Comparison of ENCODE assay signal across 19 mouse cellular contexts in the genomic region with DNA sequence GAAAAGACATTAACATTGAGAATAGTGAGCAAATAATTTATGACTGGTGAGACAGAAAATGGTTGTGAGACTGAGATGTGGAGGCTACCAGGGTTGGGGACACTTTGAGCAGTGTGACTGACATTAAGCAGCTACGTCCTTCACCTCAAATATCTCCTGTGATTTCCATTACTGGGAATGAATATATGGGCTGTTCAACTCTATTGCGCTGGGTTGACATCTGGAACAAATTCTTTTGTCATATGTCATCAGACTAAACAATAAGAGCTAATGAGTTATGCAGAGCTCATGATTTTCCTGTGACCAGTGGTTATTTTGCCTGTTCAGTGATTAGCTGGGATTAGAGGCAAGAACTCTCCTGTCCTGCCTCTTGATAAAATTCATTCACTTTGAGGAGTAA.
DNase-seq lines count a peak whose midpoint lies in the region; ATAC-seq and TF ChIP-seq lines count a peak whose summit lies in the region.
"Had no signal": no experiment of that assay in that cellular context is flagged by ENCODE, and none has a peak within 500 bp of the region (broad histone marks: within the 10 kb centered on the region; RNA-seq: fewer than 3 reads in every experiment).

No protein-coding gene starts in this region.

- H3K27me3 ChIP-seq in embryonic facial prominence, embryonic 11.5 days (ENCODE audit: control insufficient read depth, insufficient read depth, low read length), result no peaks in the 10 kb centered on the region
- H3K27me3 ChIP-seq in embryonic facial prominence, embryonic 10.5 days (replicated peaks; ENCODE audit: low read depth, poor library complexity, severe bottlenecking), result no peaks in the 10 kb centered on the region
- H3K27me3 ChIP-seq: CH12.LX; forebrain, embryonic 15.5 days; heart, embryonic 15.5 days; hindbrain, embryonic 13.5 days had no signal

- H3K36me3 ChIP-seq in embryonic facial prominence, embryonic 11.5 days (replicated peaks; ENCODE audit: control insufficient read depth, insufficient read depth, low read depth, low read length), result no peaks in the 10 kb centered on the region
- no peaks in the 10 kb centered on the region for H3K36me3 ChIP-seq in embryonic facial prominence, embryonic 10.5 days (replicated peaks)
- H3K36me3 ChIP-seq: forebrain, embryonic 15.5 days; heart, embryonic 15.5 days; hindbrain, embryonic 13.5 days had no signal

- no peak for TF ChIP-seq CTCF in brain, embryonic 14.5 days (IDR thresholded peaks at IDR 0.05; ENCODE audit: borderline replicate concordance, extremely low read depth, insufficient read depth, insufficient read length)

- H3K4me2 ChIP-seq in embryonic facial prominence, embryonic 11.5 days (ENCODE audit: low read depth, low read length), result no peak overlapping the region
- H3K4me2 ChIP-seq: forebrain, embryonic 15.5 days; heart, embryonic 11.5 days; heart, embryonic 15.5 days; hindbrain, embryonic 13.5 days had no signal

- H3K4me1 ChIP-seq in embryonic facial prominence, embryonic 11.5 days (ENCODE audit: control insufficient read depth, insufficient read depth, low read length), result no peaks in the 10 kb centered on the region
- peaks cover 4% of the 10 kb centered on the region for H3K4me1 ChIP-seq in embryonic facial prominence, embryonic 10.5 days
- H3K4me1 ChIP-seq: forebrain, embryonic 15.5 days; heart, embryonic 15.5 days; hindbrain, embryonic 13.5 days had no signal

- TF ChIP-seq POLR2A in brain, embryonic 14.5 days (IDR thresholded peaks at IDR 0.05; ENCODE audit: borderline replicate concordance, extremely low read depth, insufficient read depth, insufficient read length, poor library complexity, severe bottlenecking), result no peak

- ATAC-seq in embryonic facial prominence, embryonic 11.5 days (replicated peaks; ENCODE audit: insufficient number of reproducible peaks, low FRiP score, low TSS enrichment, low read depth), result no peak
- ATAC-seq: forebrain, embryonic 15.5 days; hindbrain, postnatal 0 days had no signal

- H3K4me3 ChIP-seq in embryonic facial prominence, embryonic 11.5 days (ENCODE audit: low read depth, low read length), result no peak overlapping the region
- no peak overlapping the region for H3K4me3 ChIP-seq in embryonic facial prominence, embryonic 10.5 days
- H3K4me3 ChIP-seq: forebrain, embryonic 15.5 days; heart, adult 2 months; heart, embryonic 15.5 days; hindbrain, embryonic 13.5 days had no signal

- no peak overlapping the region for H3K27ac ChIP-seq in embryonic facial prominence, embryonic 11.5 days (replicated peaks; ENCODE audit: low read depth, low read length)
- no peak overlapping the region for H3K27ac ChIP-seq in embryonic facial prominence, embryonic 10.5 days (replicated peaks)
- H3K27ac ChIP-seq: forebrain, embryonic 15.5 days; heart, adult 2 months; heart, embryonic 15.5 days; hindbrain, embryonic 13.5 days; hindbrain, postnatal 0 days had no signal

- H3K9ac ChIP-seq in embryonic facial prominence, embryonic 11.5 days (replicated peaks; ENCODE audit: low read length), result no peak overlapping the region
- H3K9ac ChIP-seq: forebrain, embryonic 15.5 days; heart, embryonic 15.5 days; hindbrain, embryonic 13.5 days had no signal

- H3K9me3 ChIP-seq in embryonic facial prominence, embryonic 11.5 days (replicated peaks; ENCODE audit: control insufficient read depth, low read length), result no peaks in the 10 kb centered on the region
- no peaks in the 10 kb centered on the region for H3K9me3 ChIP-seq in embryonic facial prominence, embryonic 10.5 days
- H3K9me3 ChIP-seq: forebrain, embryonic 15.5 days; heart, embryonic 15.5 days; hindbrain, embryonic 13.5 days had no signal

- 32% methylated on average over 2 of the region's 2 CpGs for WGBS in embryonic facial prominence, embryonic 11.5 days
- 49% methylated on average over 2 of the region's 2 CpGs for WGBS in embryonic facial prominence, embryonic 10.5 days

- DNase-seq in embryonic facial prominence, embryonic 11.5 days (ENCODE audit: low spot score), result peak; percentile 56
- no peak for DNase-seq in embryonic facial prominence, embryonic 10.5 days (ENCODE audit: low spot score)
- peak; percentile 8 for DNase-seq in brain, embryonic 14.5 days (ENCODE audit: low read depth)
- DNase-seq in forelimb bud, embryonic 11.5 days (ENCODE audit: low read depth, low spot score), result peak; percentile 76
- DNase-seq in kidney, postnatal 36 days, result no peak
- DNase-seq in gastrocnemius, postnatal 10 days, result no peak
- DNase-seq: adrenal gland, adult 2 months; cerebellum, adult 11-12 months; cerebellum, adult 9-10 months; cerebellum, postnatal 25 days; gastrocnemius, postnatal 14 days; heart, adult 2 months; heart, postnatal 14 days had no signal

Comparison
In these comparisons a context has a peak if more than half of its experiments do, and no peak if none do; other contexts are left out.
1. DNase-seq: peak in embryonic facial prominence, embryonic 11.5 days (single experiment), brain, embryonic 14.5 days (single experiment) and forelimb bud, embryonic 11.5 days (single experiment); none in embryonic facial prominence, embryonic 10.5 days (single experiment), kidney, postnatal 36 days (0 of 2) and gastrocnemius, postnatal 10 days (single experiment).